Comparison of ENCODE assay signal across 10 mouse cellular contexts in the genomic region with DNA sequence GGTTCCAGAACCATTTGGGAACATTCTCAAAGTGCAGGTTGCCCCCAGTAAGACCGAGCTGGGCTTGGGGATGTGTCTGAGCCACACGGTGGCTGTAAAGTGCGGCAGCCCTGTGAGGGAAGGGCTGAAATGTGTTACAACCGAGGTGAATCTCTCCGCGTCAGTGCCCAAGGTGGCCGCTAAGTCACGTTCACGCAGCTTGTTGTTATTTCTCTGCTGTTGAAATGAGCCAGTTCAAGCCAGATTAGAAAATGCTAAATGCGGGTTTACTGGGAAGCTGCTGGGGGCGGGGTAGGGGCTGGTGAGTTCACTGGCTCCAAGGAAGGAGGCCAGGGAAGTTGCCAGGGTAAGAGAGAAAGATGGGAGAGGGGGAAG. TPM values are rescaled to one million over a fixed set of nuclear protein-coding genes. Genes with fewer than 3 reads are reported as not detected.
DNase-seq lines count a peak whose midpoint lies in the region; ATAC-seq and TF ChIP-seq lines count a peak whose summit lies in the region.
"Had no signal": no experiment of that assay in that cellular context is flagged by ENCODE, and none has a peak within 500 bp of the region (broad histone marks: within the 10 kb centered on the region; RNA-seq: fewer than 3 reads in every experiment).

No protein-coding gene starts in this region.

- no peak for DNase-seq in frontal cortex, adult 2 months (ENCODE audit: extremely low spot score in 1 of 2, low spot score in 1 of 2)
- DNase-seq in heart, postnatal 0 days (ENCODE audit: low spot score) = peak; percentile 75
- no peak for DNase-seq in midbrain, embryonic 10.5 days (ENCODE audit: low spot score)
- DNase-seq in spleen, adult 12 weeks (ENCODE audit: low spot score) = no peak
- no peak for DNase-seq in cerebellum, adult 18-20 months
- DNase-seq in layer of hippocampus, adult 11-12 months (ENCODE audit: low spot score) = no peak
- DNase-seq: gastrocnemius, postnatal 36 days had no signal

- no peak for TF ChIP-seq POLR2A in ES-Bruce4 (IDR thresholded peaks at IDR 0.05; ENCODE audit: insufficient read depth, low read length)

- no peak for TF ChIP-seq CTCF in ES-Bruce4 (IDR thresholded peaks at IDR 0.05; ENCODE audit: low read depth, low read length)
- TF ChIP-seq CTCF in heart, postnatal 0 days (IDR thresholded peaks at IDR 0.05; ENCODE audit: low read depth) = no peak

- H3K9ac ChIP-seq in ES-Bruce4 (ENCODE audit: low read depth, poor library complexity, severe bottlenecking) = no peak overlapping the region
- H3K9ac ChIP-seq in heart, postnatal 0 days (replicated peaks; ENCODE audit: low read depth, low read length) = peak overlapping the region; percentile 49; the same call in 1 of the 2 replicates

- no peak for TF ChIP-seq EP300 in ES-Bruce4 (IDR thresholded peaks at IDR 0.05; ENCODE audit: insufficient read depth, low read depth, low read length)
- no peak for TF ChIP-seq EP300 in heart, postnatal 0 days (IDR thresholded peaks at IDR 0.05; ENCODE audit: low read depth)

- ATAC-seq in frontal cortex, adult (ENCODE audit: low TSS enrichment) = peak; percentile 78
- peak; percentile 84 for ATAC-seq in heart, postnatal 0 days (ENCODE audit: insufficient read depth, low read depth)

- peak overlapping the region; percentile 36 for H3K4me3 ChIP-seq in ES-Bruce4 (ENCODE audit: low read depth, low read length)
- H3K4me3 ChIP-seq in heart, postnatal 0 days (ENCODE audit: low read depth, low read length) = peak overlapping the region; percentile 35
- peak overlapping the region; percentile 28; the same call in 1 of the 2 replicates for H3K4me3 ChIP-seq in midbrain, embryonic 10.5 days

- no peaks in the 10 kb centered on the region for H3K36me3 ChIP-seq in ES-Bruce4 (ENCODE audit: control insufficient read depth, insufficient read depth, low read length, poor library complexity, severe bottlenecking)
- H3K36me3 ChIP-seq in heart, postnatal 0 days (replicated peaks; ENCODE audit: control insufficient read depth, insufficient read depth, low read length) = no peaks in the 10 kb centered on the region
- H3K36me3 ChIP-seq in midbrain, embryonic 10.5 days = no peaks in the 10 kb centered on the region

- no peaks in the 10 kb centered on the region for H3K4me1 ChIP-seq in ES-Bruce4 (ENCODE audit: control insufficient read depth, insufficient read depth, low read length)
- H3K4me1 ChIP-seq in heart, postnatal 0 days (ENCODE audit: control insufficient read depth, insufficient read depth) = no peaks in the 10 kb centered on the region
- H3K4me1 ChIP-seq in midbrain, embryonic 10.5 days = peaks cover 4% of the 10 kb centered on the region; the same call in 1 of the 2 replicates

- H3K4me2 ChIP-seq in heart, postnatal 0 days (ENCODE audit: low read depth, low read length) = peak overlapping the region; percentile 63

- H3K27me3 ChIP-seq in ES-Bruce4 (ENCODE audit: control insufficient read depth, insufficient read depth, low read length, poor library complexity, severe bottlenecking) = no peaks in the 10 kb centered on the region
- no peaks in the 10 kb centered on the region for H3K27me3 ChIP-seq in heart, postnatal 0 days (ENCODE audit: control insufficient read depth, insufficient read depth, low read length)
- peaks cover 5% of the 10 kb centered on the region; the same call in 1 of the 2 replicates for H3K27me3 ChIP-seq in midbrain, embryonic 10.5 days (ENCODE audit: low read depth, poor library complexity, severe bottlenecking)

- no peak overlapping the region for H3K27ac ChIP-seq in ES-Bruce4 (ENCODE audit: insufficient read depth, low read length)
- peak overlapping the region; percentile 79 for H3K27ac ChIP-seq in heart, postnatal 0 days (ENCODE audit: low read depth)
- no peak overlapping the region for H3K27ac ChIP-seq in midbrain, embryonic 10.5 days (replicated peaks)
- H3K27ac ChIP-seq: macrophage had no signal

- 9% methylated on average over 11 of the region's 11 CpGs for WGBS in heart, postnatal 0 days
- WGBS in midbrain, embryonic 10.5 days = 14% methylated on average over 11 of the region's 11 CpGs

- H3K9me3 ChIP-seq in ES-Bruce4 (replicated peaks; ENCODE audit: control insufficient read depth, insufficient read depth, low read length, poor library complexity, severe bottlenecking) = no peaks in the 10 kb centered on the region
- H3K9me3 ChIP-seq in heart, postnatal 0 days (replicated peaks; ENCODE audit: control insufficient read depth, low read length) = no peaks in the 10 kb centered on the region
- H3K9me3 ChIP-seq in midbrain, embryonic 10.5 days (replicated peaks) = no peaks in the 10 kb centered on the region

RNA-seq across cellular contexts. Expression of gene Rxfp1, which starts 46.7 kb away (rescaled TPM):
- polyA plus RNA-seq in frontal cortex, adult 2 months (2012; rRNA removed) = 9.5 and 11.8 TPM in 2 replicates
- not detected in 2 replicates for polyA plus RNA-seq in ES-Bruce4 (2011; ENCODE audit: insufficient read depth, insufficient read length, low read depth, missing spikeins)
- 18.4 and 27.6 TPM in 2 replicates for total RNA-seq in heart, postnatal 0 days (2014; rRNA removed; ENCODE audit: low replicate concordance)
- 5.4 and 6.3 TPM in 2 replicates for polyA plus RNA-seq in heart, postnatal 0 days (2015; fragmentation: Nextera tagmentation; extraction: Ambion mirVana)
- not detected in 2 replicates for polyA plus RNA-seq in midbrain, embryonic 10.5 days (2016; fragmentation: Nextera tagmentation; extraction: Ambion mirVana)
- total RNA-seq: gastrocnemius, postnatal 36 days had no signal
- polyA plus RNA-seq: macrophage had no signal
